Mouse (Mus musculus) CH12F3 (cell line): Measurements from ENCODE around the gene Adamts16.

Experiments
- in situ Hi-C: fragments of 300-500 bp; cut with MboI; formaldehyde crosslinking; loops from 2 replicates; pipeline ENCODE4 v1.14.3; 2020; ENCODE audit warnings: low sequenced_read_pairs

Adamts16 gene

GRCm38 (mm10) chr13:70719994-70720393 lies 121.6 kb downstream of the Adamts16 start:
- in situ Hi-C loops = no loop called here

- in situ Hi-C loops = no loop called here
These were observed 122.8 kb downstream of the Adamts16 start for GRCm38 (mm10) chr13:70718814-70719213.

- in situ Hi-C loops = no loop called here
These were observed 125.6 kb downstream of the Adamts16 start for GRCm38 (mm10) chr13:70716022-70716421.

- in situ Hi-C loops = no loop called here
These were observed 127.4 kb downstream of the Adamts16 start for GRCm38 (mm10) chr13:70714081-70714775.

GRCm38 (mm10) chr13:70713331-70713730 lies 128.3 kb downstream of the Adamts16 start:
- in situ Hi-C loops = no loop called here

GRCm38 (mm10) chr13:70707158-70707854 lies 134.3 kb downstream of the Adamts16 start:
- in situ Hi-C loops = no loop called here

- in situ Hi-C loops = no loop called here
These were observed 138.7 kb downstream of the Adamts16 start for GRCm38 (mm10) chr13:70702904-70703303.

GRCm38 (mm10) chr13:70698812-70699387 lies 142.7 kb downstream of the Adamts16 start:
- in situ Hi-C loops = no loop called here

- in situ Hi-C loops = no loop called here
These were observed 152.1 kb downstream of the Adamts16 start for GRCm38 (mm10) chr13:70689452-70689960.

- in situ Hi-C loops = no loop called here
These were observed 155.8 kb downstream of the Adamts16 start for GRCm38 (mm10) chr13:70685825-70686224.

GRCm38 (mm10) chr13:70684976-70685609 lies 156.5 kb downstream of the Adamts16 start:
- in situ Hi-C loops = no loop called here

GRCm38 (mm10) chr13:70681411-70682183 lies 160.0 kb downstream of the Adamts16 start:
- in situ Hi-C loops = no loop called here

- in situ Hi-C loops = no loop called here
These were observed 161.3 kb downstream of the Adamts16 start for GRCm38 (mm10) chr13:70680316-70680715.
